Mouse (Mus musculus) spleen, adult 18-20 months (tissue): ENCODE measurements around the gene Tmem253.

Experiments
- DNase-seq, 2 experiments: peaks; one replicate each; pipeline ENCODE4 v3.0.0; 2022; ENCODE audit warnings: mixed read lengths in 2 of 2

Tmem253 gene

GRCm38 (mm10) chr14:52015445-52016100 is at the start of gene Tmem253:
Gene Tmem253 (plus strand): TSS chr14:52015658.
- no peak for DNase-seq

GRCm38 (mm10) chr14:51967400-51967799 is 48.1 kb upstream of the Tmem253 start:
- DNase-seq = no peak

GRCm38 (mm10) chr14:51979252-51979651 is 36.2 kb upstream of the Tmem253 start:
- no peak for DNase-seq

- no peak for DNase-seq
Measured at GRCm38 (mm10) chr14:51983251-51983650, 32.2 kb upstream of the Tmem253 start.

GRCm38 (mm10) chr14:51983855-51984246 is 31.6 kb upstream of the Tmem253 start:
- DNase-seq = no peak

GRCm38 (mm10) chr14:51984247-51985231 is 30.9 kb upstream of the Tmem253 start, which contains the start of gene Arhgef40:
Gene Arhgef40 (plus strand): TSS chr14:51984719.
- peak in 1 of 2 experiments; percentile 46 for DNase-seq

- DNase-seq = no peak
Measured at GRCm38 (mm10) chr14:51985301-51986152, 29.9 kb upstream of the Tmem253 start.

GRCm38 (mm10) chr14:51986153-51986505 is 29.3 kb upstream of the Tmem253 start:
- no peak for DNase-seq

- DNase-seq = no peak
Measured at GRCm38 (mm10) chr14:51987177-51987576, 28.3 kb upstream of the Tmem253 start.

GRCm38 (mm10) chr14:51988731-51989130 is 26.7 kb upstream of the Tmem253 start:
- no peak for DNase-seq

GRCm38 (mm10) chr14:51989461-51989970 is 25.9 kb upstream of the Tmem253 start:
- no peak for DNase-seq

- DNase-seq = no peak
Measured at GRCm38 (mm10) chr14:51994453-51994852, 21.0 kb upstream of the Tmem253 start.

GRCm38 (mm10) chr14:51995219-51995871 is 20.1 kb upstream of the Tmem253 start:
- no peak for DNase-seq

GRCm38 (mm10) chr14:51996231-51996841 is 19.1 kb upstream of the Tmem253 start:
- DNase-seq = no peak

GRCm38 (mm10) chr14:51996866-51997265 is 18.6 kb upstream of the Tmem253 start:
- peak in 1 of 2 experiments; percentile 1 for DNase-seq

- DNase-seq = peak in 1 of 2 experiments; percentile 1
Measured at GRCm38 (mm10) chr14:51997483-51997882, 18.0 kb upstream of the Tmem253 start.

GRCm38 (mm10) chr14:52003981-52004495 is 11.4 kb upstream of the Tmem253 start:
- no peak for DNase-seq

GRCm38 (mm10) chr14:52005141-52005540 is 10.3 kb upstream of the Tmem253 start:
- no peak for DNase-seq

GRCm38 (mm10) chr14:52005616-52006015 is 9.8 kb upstream of the Tmem253 start:
- DNase-seq = no peak

GRCm38 (mm10) chr14:52006241-52006640 is 9.2 kb upstream of the Tmem253 start:
- DNase-seq = no peak

- DNase-seq = no peak
Measured at GRCm38 (mm10) chr14:52006771-52007170, 8.7 kb upstream of the Tmem253 start.
